Mouse (Mus musculus) intestine, postnatal 0 days (tissue): ENCODE data around the gene Uvrag. TPM values are rescaled to one million over a fixed set of nuclear protein-coding genes. Genes with fewer than 3 reads are reported as not detected.
A peak's percentile ranks its signal among the peaks of the same experiment; 100 is the strongest.

ENCODE experiments used
- ATAC-seq: fragments of 200-750 bp; cut with Nextera tagmentation; 2 replicates; pipeline ENCODE4 v1.8.0; 2017; ENCODE audit warnings: mild to moderate bottlenecking, moderate TSS enrichment, moderate library complexity
- H3K27ac ChIP-seq: fragments of 300-500 bp; sonication (generic); 2 replicates; pipeline ENCODE4 v1.5.1; 2014; ENCODE audit warnings: mild to moderate bottlenecking, low read depth, low read length, moderate library complexity
- H3K27me3 ChIP-seq: fragments of 300-500 bp; sonication (generic); replicated peaks from 2 replicates; pipeline ENCODE4 v1.6.1; 2014; ENCODE audit warnings: low read length, mixed read lengths; ENCODE audit not compliant: control insufficient read depth, insufficient read depth
- H3K36me3 ChIP-seq: fragments of 300-500 bp; sonication (generic); 2 replicates; pipeline ENCODE4 v1.6.1; 2014; ENCODE audit warnings: mild to moderate bottlenecking, moderate library complexity; ENCODE audit not compliant: control insufficient read depth, insufficient read depth
- H3K4me1 ChIP-seq: fragments of 300-500 bp; sonication (generic); replicated peaks from 2 replicates; pipeline ENCODE4 v1.6.1; 2014; ENCODE audit warnings: antibody characterized with exemption, low read length, mixed read lengths; ENCODE audit not compliant: control insufficient read depth, insufficient read depth
- H3K4me2 ChIP-seq: fragments of 300-500 bp; sonication (generic); replicated peaks from 2 replicates; pipeline ENCODE4 v1.6.1; 2014; ENCODE audit warnings: low read depth, mild to moderate bottlenecking, moderate library complexity
- H3K4me3 ChIP-seq: fragments of 300-500 bp; sonication (generic); 2 replicates; pipeline ENCODE4 v1.5.1; 2014; ENCODE audit warnings: low read depth, low read length
- H3K9ac ChIP-seq: fragments of 300-500 bp; sonication (generic); 2 replicates; pipeline ENCODE4 v1.6.1; 2014; ENCODE audit warnings: mild to moderate bottlenecking, low read depth, low read length
- H3K9me3 ChIP-seq: fragments of 300-500 bp; sonication (generic); 2 replicates; pipeline ENCODE4 v1.6.1; 2016; ENCODE audit warnings: mixed run types; ENCODE audit not compliant: control insufficient read depth
- CTCF ChIP-seq: sonication (generic); IDR thresholded peaks from 2 replicates; pipeline ENCODE4 v1.5.1; 2016; ENCODE audit warnings: low read depth, mild to moderate bottlenecking, control low read depth, antibody characterized with exemption, moderate library complexity
- WGBS: fragments of 180-500 bp; shearing (Covaris S2); extraction: QIAGEN DNeasy Blood & Tissue Kit; methylation state at CpG from one replicate; pipeline ENCODE4 v1.1.7; 2014; 5-methylcytosine and 5-hydroxymethylcytosine counted together
- polyA plus RNA-seq: library from polyadenylated mRNA; unstranded; fragments of >200 nt; fragmentation: Nextera tagmentation; extraction: Ambion mirVana; gene quantifications from 2 replicates; pipeline ENCODE4 v1.2.1, GENCODE M21; 2015

Uvrag gene
- polyA plus RNA-seq, 1 experiment from 2014 or later, result 12.0 TPM

DNA sequence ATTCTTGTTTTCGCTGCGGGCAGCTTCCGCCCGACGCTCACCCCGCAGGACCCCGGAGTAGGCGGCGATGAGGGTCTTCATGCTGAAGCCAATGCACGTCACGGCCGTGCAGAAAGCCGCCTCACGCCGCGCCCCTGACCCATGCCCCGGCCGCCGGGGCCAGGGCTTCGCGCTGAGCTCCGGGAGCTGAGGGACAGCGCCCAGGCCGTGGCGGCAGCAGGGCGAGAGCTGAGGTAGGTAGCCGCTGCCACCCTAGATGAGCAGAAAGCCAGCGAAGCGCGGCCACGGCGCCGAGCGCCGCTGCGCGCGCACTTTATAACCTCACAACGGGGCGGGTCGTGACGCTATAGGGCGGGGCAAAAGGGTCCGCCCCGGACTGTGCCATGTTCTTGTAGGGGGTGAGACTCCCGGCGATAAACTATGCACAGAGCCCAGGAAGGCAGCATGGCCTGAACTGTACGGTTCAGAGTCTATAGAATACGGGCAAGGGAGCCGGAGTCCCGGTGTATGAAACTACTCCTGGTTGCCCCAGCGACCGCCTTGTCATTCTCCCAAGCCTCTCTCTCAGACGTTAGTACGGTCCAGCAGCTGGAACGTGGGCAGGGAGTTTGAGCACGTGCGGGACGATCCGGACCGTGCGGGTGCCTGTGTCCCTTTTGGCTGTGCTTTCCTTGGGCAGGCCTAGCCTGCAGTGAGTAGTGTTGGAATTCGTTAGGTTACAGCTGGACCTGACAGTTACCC is 41.7 kb upstream of the Uvrag start, which contains the start of gene Dgat2:
Dgat2 (minus strand) TSS at position 288 of the 741 bp plus-strand sequence.
- H3K9ac ChIP-seq, result peak within 1 kb of the TSS; percentile 93
- H3K4me1 ChIP-seq, result 0 out of 2 replicates have a peak, but pooled peaks cover 3% of the 10 kb centered on the region
- H3K4me3 ChIP-seq, result peak within 1 kb of the TSS; percentile 85
- H3K36me3 ChIP-seq, result peaks cover 2% of the 10 kb centered on the region; the same call in 1 of the 2 replicates
- TF ChIP-seq CTCF, result no peak
- peak within 1 kb of the TSS; percentile 97 for H3K4me2 ChIP-seq
- H3K27me3 ChIP-seq, result no peaks in the 10 kb centered on the region
- H3K9me3 ChIP-seq, result no peaks in the 10 kb centered on the region
- under 1% methylated on average over 62 of the region's 63 CpGs for WGBS
- H3K27ac ChIP-seq, result peak within 1 kb of the TSS; percentile 94
- peak; percentile 86 for ATAC-seq

DNA sequence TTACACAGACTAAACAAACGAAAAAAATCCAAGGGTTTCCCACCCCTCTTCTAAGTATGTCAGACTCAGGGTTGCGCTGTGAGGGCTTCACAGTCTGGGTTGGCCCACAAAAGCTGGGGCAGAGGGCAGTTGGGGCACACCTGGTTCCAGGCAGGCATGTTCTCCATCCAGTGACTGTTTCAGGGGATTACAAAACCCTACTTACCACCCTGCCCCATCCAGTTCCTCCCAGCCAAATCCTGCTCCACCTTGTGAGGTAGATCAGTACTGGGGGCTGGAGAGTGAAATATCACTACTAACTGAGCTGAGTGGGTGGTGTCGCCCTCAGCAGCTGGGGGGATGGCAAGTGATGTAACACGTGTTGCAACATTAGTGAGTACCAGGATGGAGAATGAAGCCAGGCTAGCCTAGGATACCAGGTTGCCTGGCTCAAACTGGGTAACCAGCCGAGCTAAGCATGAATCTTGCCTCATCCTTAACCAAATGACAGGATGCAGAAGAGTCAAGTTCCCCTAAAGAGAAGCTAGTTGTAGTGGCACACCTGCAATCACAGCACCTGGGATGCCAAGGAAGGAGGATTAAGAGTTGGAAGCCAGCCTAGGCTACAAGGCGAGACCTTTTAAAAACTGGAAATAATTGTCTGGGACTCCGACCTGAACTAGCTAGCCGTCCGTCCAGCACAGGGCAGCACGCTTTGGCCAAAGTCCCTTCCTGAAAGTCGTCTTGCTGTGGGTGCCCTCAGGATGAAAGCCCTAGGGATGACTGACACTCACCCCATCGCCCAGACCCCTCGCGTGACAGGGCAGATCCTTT is 40.9 kb upstream of the Uvrag start:
- 16% methylated on average over 14 of the region's 14 CpGs for WGBS
- Histone ChIP-seq H3K4me1 (0 out of 2 replicates have a peak, but pooled peaks cover 3% of the 10 kb centered on the region), H3K9me3 (no peaks in the 10 kb centered on the region), H3K27ac (peak overlapping the region; percentile 94), H3K36me3 (peaks cover 2% of the 10 kb centered on the region; the same call in 1 of the 2 replicates), H3K27me3 (no peaks in the 10 kb centered on the region), H3K4me3 (peak overlapping the region; percentile 85), H3K4me2 (peak overlapping the region; percentile 97), H3K9ac (peak overlapping the region; percentile 93)
- no peak for TF ChIP-seq CTCF
- peak; percentile 7; the same call in 1 of the 2 replicates for ATAC-seq

DNA sequence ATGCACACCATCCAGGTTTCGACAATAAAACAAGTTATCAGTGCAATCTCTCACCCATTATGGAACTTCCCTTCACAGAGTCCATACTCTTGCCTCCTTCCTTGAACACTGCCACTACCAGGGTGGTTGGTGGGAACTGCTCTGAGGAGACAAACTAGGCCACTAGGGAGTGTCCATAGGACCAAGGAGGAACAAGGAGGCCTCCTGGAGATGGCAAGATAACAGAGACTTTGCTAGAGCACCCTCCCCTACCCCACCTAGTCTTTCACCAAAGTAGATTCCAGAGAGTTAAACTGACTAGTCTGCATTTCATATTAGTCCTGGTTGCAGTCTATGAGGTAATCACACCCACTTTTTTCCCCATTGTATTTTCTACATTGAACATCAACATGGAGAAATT is 39.2 kb upstream of the Uvrag start:
- peaks cover 3% of the 10 kb centered on the region; the same call in 1 of the 2 replicates for H3K4me1 ChIP-seq
- TF ChIP-seq CTCF, result peak; percentile 30
- peak overlapping the region; percentile 85 for H3K4me3 ChIP-seq
- H3K9ac ChIP-seq, result peak overlapping the region; percentile 93
- H3K27ac ChIP-seq, result peak overlapping the region; percentile 94
- 43% methylated on average over 1 of the region's 1 CpGs for WGBS
- no peaks in the 10 kb centered on the region for H3K9me3 ChIP-seq
- peak; percentile 13; the same call in 1 of the 2 replicates for ATAC-seq
- peak overlapping the region; percentile 97 for H3K4me2 ChIP-seq
- no peaks in the 10 kb centered on the region for H3K27me3 ChIP-seq
- H3K36me3 ChIP-seq, result peaks cover 2% of the 10 kb centered on the region; the same call in 1 of the 2 replicates

DNA sequence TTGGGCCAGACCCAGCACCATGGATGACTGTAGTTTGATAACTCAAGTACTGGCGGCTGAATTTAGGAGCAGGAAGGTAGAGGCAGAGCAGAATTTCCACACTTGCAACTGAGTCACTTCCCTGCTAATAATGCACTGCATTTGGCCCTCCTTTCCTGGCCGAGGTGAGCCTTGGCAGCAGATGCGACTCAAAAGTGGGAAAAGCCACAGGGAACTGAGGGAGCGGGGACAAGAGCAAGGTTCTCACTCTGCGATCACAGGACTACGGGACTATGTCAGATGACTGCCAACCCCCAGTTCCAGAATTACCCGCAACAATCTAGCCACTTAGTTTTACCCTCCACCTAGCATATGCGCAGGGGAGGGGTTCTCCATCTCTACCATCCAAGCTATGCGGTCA is 38.3 kb upstream of the Uvrag start:
- no peak for TF ChIP-seq CTCF
- 74% methylated on average over 9 of the region's 9 CpGs for WGBS
- H3K36me3 ChIP-seq, result peaks cover 2% of the 10 kb centered on the region; the same call in 1 of the 2 replicates
- H3K27ac ChIP-seq, result peak overlapping the region; percentile 88
- H3K4me3 ChIP-seq, result peak overlapping the region; percentile 85
- peak overlapping the region; percentile 93 for H3K9ac ChIP-seq
- H3K4me1 ChIP-seq, result peaks cover 3% of the 10 kb centered on the region; the same call in 1 of the 2 replicates
- no peaks in the 10 kb centered on the region for H3K27me3 ChIP-seq
- H3K4me2 ChIP-seq, result peak overlapping the region; percentile 97
- H3K9me3 ChIP-seq, result no peaks in the 10 kb centered on the region
- no peak for ATAC-seq

DNA sequence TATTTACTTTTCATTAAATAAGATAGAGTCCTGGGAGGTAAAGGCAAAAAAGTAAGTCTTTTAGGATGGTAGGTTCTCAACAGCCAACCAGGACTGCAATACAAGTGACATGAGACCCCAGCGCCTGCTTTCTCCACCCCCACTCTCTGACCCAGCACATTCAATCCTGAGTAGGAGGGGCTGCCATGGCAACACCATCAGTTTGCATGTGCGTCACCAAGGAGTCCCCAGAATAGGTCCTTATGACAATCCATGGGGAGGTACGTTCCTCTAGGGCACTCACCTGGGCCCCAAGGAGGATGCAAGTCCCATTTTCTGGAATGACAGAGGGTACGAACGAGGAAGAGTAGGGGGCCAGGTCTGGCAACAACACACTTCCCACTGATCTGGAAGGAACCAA is 36.4 kb upstream of the Uvrag start:
- ATAC-seq, result no peak
- Histone ChIP-seq H3K9ac (peak overlapping the region; percentile 38; the same call in 1 of the 2 replicates), H3K4me1 (peaks cover 14% of the 10 kb centered on the region), H3K9me3 (no peaks in the 10 kb centered on the region), H3K27ac (peak overlapping the region; percentile 30), H3K27me3 (no peaks in the 10 kb centered on the region), H3K36me3 (peaks cover 12% of the 10 kb centered on the region; the same call in 1 of the 2 replicates), H3K4me3 (no peak overlapping the region; the same call in 1 of the 2 replicates), H3K4me2 (peak overlapping the region; percentile 97)
- WGBS, result 80% methylated on average over 5 of the region's 5 CpGs
- TF ChIP-seq CTCF, result no peak

DNA sequence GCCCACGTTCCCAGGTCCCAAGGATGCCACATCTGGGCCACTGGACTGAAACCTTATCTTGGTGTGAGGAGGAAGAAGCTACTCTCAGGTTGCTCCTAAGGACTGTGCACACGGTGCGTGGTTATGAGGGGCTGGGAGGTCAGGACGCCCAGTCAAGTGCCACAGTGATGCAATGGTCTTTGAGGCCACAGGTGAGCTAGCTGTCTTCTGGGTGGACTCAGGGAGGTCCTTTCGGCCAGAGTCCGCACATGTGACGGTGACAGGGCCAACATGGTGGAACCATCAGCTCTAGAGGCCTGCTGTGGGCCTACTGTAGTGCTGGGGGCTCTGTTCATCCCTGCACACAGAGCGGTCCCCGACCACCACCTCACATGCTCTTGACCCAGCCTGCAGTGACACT is 34.7 kb upstream of the Uvrag start:
- no peak overlapping the region for H3K4me3 ChIP-seq
- peak overlapping the region; percentile 79 for H3K27ac ChIP-seq
- no peak for TF ChIP-seq CTCF
- no peaks in the 10 kb centered on the region for H3K9me3 ChIP-seq
- peak overlapping the region; percentile 97 for H3K4me2 ChIP-seq
- peaks cover 14% of the 10 kb centered on the region for H3K4me1 ChIP-seq
- H3K36me3 ChIP-seq, result peaks cover 16% of the 10 kb centered on the region; the same call in 1 of the 2 replicates
- 69% methylated on average over 9 of the region's 9 CpGs for WGBS
- ATAC-seq, result peak; percentile 15
- H3K27me3 ChIP-seq, result no peaks in the 10 kb centered on the region
- peak overlapping the region; percentile 38; the same call in 1 of the 2 replicates for H3K9ac ChIP-seq
